Mouse (Mus musculus) central nervous system, embryonic 11.5 days (tissue): ENCODE results near the gene Clec9a. TPM values are rescaled to one million over a fixed set of nuclear protein-coding genes. Genes with fewer than 3 reads are reported as not detected.

Experiments used
- polyA plus RNA-seq: library from polyadenylated mRNA; depleted of rRNA; stranded (reverse); fragments of >200 nt; gene quantifications from 2 replicates; pipeline ENCODE4 v1.2.3, GENCODE M21; 2012; rRNA removed

Clec9a gene
- polyA plus RNA-seq, result 1.2 and 1.4 TPM in 2 replicates

DNA sequence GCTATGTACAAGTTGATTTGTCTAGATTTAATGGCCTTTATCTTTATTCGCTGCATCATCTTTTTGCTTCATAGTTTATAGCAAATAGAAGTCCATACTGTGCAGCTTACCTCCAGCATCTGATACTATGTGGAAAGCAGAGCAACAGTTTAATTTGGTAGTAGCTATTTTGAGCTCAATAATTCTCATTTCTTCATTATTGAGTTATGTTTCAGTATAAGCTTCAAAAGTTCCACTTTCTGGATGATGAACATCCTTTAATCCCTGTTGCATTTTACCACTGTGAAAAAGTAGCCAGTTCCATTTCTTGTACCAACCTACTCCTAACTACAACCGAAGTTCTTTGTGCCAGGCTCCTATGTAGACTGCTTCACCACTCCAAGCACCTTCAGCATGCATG, at the start of gene Clec9a:
TSS of gene Clec9a (plus strand) at position 301 of the 400 bp plus-strand sequence.

DNA sequence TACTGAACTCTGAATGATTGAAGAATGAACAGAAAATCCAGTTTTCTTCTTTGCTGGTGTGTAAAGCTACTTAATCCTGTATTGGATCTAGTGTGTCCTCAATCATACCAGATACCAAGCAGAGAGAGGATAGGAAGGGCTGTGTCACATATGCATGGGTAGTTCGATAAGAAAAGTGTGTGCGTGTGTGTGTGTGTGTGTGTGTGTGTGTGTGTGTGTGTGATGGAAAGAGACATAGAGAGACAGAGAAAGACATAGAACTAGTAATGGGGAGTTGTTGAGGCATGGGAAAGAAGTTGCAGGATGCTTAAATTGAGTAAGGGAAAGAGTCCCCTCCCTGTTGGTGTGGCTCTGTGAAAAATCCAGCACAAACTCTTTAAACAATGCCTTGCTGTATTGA, 22.9 kb upstream of the Clec9a start, which contains the start of gene Clec12b:
TSS of gene Clec12b (minus strand) at position 101 of the 400 bp plus-strand sequence.

GRCm38 (mm10) chr6:129396997-129397396, 11.7 kb upstream of the Clec9a start, which contains the start of gene Clec1b:
Clec1b (plus strand) TSS chr6:129397297.

DNA sequence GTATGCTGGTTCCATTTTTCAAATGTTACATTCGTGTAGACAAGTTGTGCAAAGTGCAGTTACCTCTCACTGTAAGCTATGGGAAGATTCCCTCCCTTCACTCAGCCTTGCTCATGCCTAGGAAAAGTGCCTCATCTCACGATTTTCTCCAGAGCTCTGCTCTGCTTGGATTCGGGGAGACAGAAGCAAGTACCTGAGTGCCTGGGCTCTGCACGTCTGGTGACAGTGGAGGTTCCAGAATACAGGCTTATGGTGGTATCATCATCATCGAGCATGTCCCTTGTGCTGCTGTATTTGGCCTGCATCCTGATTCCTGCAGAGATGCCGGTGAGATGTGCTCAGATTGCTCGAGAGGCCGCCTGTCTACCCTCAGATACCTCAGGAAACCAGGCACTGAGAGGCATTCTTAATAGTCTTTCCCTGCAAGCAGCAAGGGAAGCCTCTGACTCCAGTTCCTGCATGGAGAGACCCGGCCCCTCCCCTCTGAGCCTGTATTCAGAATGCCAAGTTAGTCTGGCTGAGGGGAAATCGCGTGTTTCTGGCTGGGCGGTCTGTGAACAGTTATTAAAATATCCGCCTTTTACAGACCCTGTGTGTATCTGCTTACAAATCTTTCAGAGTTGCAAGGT, 42.9 kb downstream of the Clec9a start, which contains the start of gene Clec1a:
TSS of gene Clec1a (minus strand) at position 590 of the 629 bp plus-strand sequence.

Other genes with a start within 250 kb of the Clec9a start
- 1.2 and 2.3 TPM in 2 replicates for gene Clec2d, start 228.2 kb upstream of the Clec9a start, polyA plus RNA-seq
- 0.07 and 0.29 TPM in 2 replicates for gene Cd69, start 133.4 kb upstream of the Clec9a start, polyA plus RNA-seq
- not detected in 2 replicates for gene 4922502D21Rik, start 77.1 kb upstream of the Clec9a start, polyA plus RNA-seq
- gene Clec12a, start 66.2 kb upstream of the Clec9a start, polyA plus RNA-seq, result 0.34 and 0.41 TPM in 2 replicates
- gene Clec12b, start 23.0 kb upstream of the Clec9a start, polyA plus RNA-seq, result 0.07 and 0.10 TPM in 2 replicates
- 6.2 and 6.4 TPM in 2 replicates for gene Clec1b, start 11.6 kb upstream of the Clec9a start, polyA plus RNA-seq
- 0.41 and 0.72 TPM in 2 replicates for gene Clec1a, start 43.1 kb downstream of the Clec9a start, polyA plus RNA-seq
- gene Olr1, start 98.3 kb downstream of the Clec9a start, polyA plus RNA-seq, result 0.07 and 0.36 TPM in 2 replicates
- 0.02 and 0.05 TPM in 2 replicates for gene Tmem52b, start 103.7 kb downstream of the Clec9a start, polyA plus RNA-seq
- 59.9 and 65.2 TPM in 2 replicates for gene Gabarapl1, start 124.3 kb downstream of the Clec9a start, polyA plus RNA-seq
- 0.02 TPM in 1 of 2 replicates, not detected in the other for gene Klre1, start 169.0 kb downstream of the Clec9a start, polyA plus RNA-seq
- 0.12 TPM in 1 of 2 replicates, not detected in the other for gene Klrd1, start 182.9 kb downstream of the Clec9a start, polyA plus RNA-seq
- gene Klrk1, start 215.0 kb downstream of the Clec9a start, polyA plus RNA-seq, result 0.01 TPM in 1 of 2 replicates, not detected in the other
- gene Klrc3, start 234.5 kb downstream of the Clec9a start, polyA plus RNA-seq, result not detected in 2 replicates